Mouse (Mus musculus) lung, postnatal 0 days (tissue): ENCODE results near the gene Baiap2l1.
A peak's percentile ranks its signal among the peaks of the same experiment; 100 is the strongest.

Experiments
- CTCF ChIP-seq: IDR thresholded peaks from 2 replicates; pipeline ENCODE4 v1.5.1; 2016; ENCODE audit warnings: antibody characterized with exemption, mild to moderate bottlenecking
- EP300 ChIP-seq: IDR thresholded peaks from 2 replicates; pipeline ENCODE4 v1.6.1; 2016; ENCODE audit warnings: antibody characterized with exemption, mild to moderate bottlenecking, control low read depth

GRCm38 (mm10) chr5:144387851-144388250, 29.9 kb upstream of the Baiap2l1 start:
- TF ChIP-seq CTCF (peak; percentile 75), EP300 (no peak)
